Mouse (Mus musculus): ENCODE measurements around the gene Ptger1.

- TF ChIP-seq POLR2A (IDR thresholded peaks at IDR 0.05; ENCODE audit: extremely low read depth, insufficient read depth, low read length) (no peak), CTCF (IDR thresholded peaks at IDR 0.05; ENCODE audit: extremely low read depth, insufficient read depth, low read length) (no peak)
Measured at GRCm38 (mm10) chr8:83660545-83660944, 5.9 kb upstream of the Ptger1 start.

Measured in cortical plate, adult 2 months (tissue).